Mouse (Mus musculus): ENCODE measurements at regions not wholly inside any gene's neighbourhood (a gene's known extent, or its start where the extent isn't known, plus 50 kb on each side); places are given as distances from the start of the nearest gene placed in this dataset.
A peak's percentile ranks its signal among the peaks of the same experiment; 100 is the strongest.
"Not testable (repeated sequence)": the region's sequence is repeated elsewhere in the genome, so short reads cannot be mapped to it uniquely, and the experiment has no call there.

DNA sequence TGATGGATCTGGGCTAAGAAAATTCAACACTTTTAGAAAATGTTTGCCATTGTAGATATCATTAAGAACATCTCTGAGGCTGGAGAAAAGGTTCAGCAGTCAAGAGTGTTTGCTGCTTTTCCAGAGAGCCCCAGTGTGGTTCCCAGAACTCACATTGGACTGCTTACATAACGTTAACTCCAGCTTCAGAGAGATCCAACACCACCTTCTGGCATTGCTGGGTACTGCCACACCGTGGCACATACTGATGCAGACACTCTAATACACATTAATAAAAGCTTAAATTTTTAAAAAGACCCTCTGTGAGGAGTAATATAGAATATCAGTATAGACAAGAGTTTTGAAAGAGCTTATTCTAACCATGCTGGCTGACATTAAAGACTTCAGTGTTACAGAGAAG, 313.6 kb upstream of the Zic4 start:
- no peak for ATAC-seq (ENCODE audit: low TSS enrichment)

DNA sequence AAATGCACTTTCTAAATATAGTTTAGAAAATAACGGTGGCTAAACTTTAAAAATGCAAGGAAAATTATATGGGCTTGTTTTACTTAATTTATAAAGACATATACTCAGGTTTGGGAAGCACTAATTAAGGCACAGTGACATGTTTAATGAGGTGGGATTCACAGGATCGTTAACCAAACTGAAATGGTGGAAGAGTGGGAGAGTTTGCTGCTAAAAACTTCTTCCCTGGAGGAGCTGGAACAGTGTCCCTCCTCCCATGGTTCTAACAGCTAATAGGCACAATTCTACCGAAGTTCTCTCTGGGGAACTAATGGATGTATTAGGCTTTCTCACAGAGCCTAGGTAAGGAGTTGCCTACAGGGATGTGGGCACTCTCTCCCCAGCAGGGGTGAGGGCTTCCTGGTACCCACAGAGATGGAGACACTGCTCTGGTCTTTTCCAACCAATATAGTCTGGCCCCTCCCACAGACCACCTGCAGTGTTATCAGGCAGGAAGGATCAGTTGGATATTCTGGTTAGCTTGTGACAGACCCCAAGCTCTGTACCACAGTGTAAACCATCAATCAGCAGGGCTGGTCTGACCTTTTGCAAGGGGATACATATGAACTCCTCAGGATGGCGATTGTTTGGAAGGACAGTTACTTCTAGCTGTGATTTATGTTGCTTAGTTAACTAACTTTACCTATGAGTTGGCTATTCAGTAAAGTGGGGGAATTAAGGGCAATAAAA, 309.0 kb upstream of the Zic4 start:
- no peak for ATAC-seq (ENCODE audit: low TSS enrichment)

- no peak for ATAC-seq (ENCODE audit: low TSS enrichment)
Observed at GRCm38 (mm10) chr9:91059460-91059859, 302.8 kb upstream of the Zic4 start.

GRCm38 (mm10) chr9:91069496-91069895, 292.7 kb upstream of the Zic4 start:
- ATAC-seq (ENCODE audit: low TSS enrichment), result no peak

- peak; percentile 62; the same call in 1 of the 2 replicates for ATAC-seq (ENCODE audit: low TSS enrichment)
Observed at GRCm38 (mm10) chr9:91073366-91074174, 288.6 kb upstream of the Zic4 start.

GRCm38 (mm10) chr9:91074175-91074480, 288.1 kb upstream of the Zic4 start:
- no peak for ATAC-seq (ENCODE audit: low TSS enrichment)

DNA sequence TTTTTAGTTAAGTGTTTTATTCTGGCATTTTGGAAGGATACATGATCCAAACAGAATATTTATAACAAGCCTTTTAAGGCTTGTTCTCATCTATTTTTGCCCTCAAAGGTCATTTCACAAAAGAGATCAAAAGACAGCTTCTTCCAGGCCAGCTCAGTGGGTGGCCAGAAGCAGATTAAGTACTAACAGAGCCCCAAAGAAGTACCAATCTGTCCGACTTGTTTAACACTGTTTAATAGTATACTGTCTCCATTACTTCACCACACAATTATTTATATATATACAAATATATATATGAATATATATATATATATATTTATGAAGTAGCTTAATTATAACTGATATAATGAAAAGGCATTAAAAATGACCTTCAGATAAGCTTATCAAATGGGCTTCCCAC, 284.7 kb upstream of the Zic4 start:
- ATAC-seq (ENCODE audit: low TSS enrichment), result no peak

- no peak for ATAC-seq (ENCODE audit: low TSS enrichment)
Observed at GRCm38 (mm10) chr9:91083791-91084190, 278.4 kb upstream of the Zic4 start.

DNA sequence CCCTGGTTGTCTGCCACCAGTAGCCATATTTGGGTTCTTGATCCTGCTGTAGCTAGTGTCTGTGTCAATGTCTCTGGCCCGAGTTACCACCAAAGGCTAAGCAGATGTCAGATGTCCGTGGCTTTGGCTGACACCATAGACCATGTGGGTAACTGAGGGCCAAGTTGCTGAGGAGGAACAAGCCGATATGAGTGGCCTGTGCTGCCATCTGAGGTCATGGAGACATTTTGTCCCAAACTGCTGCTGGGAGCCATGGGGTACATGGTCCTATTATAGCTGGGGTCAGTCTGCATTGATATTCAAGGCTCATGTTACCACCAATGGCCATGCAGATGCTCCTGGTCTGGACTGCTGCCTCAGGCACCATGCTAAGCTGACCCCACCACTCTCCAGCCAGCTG, 276.3 kb upstream of the Zic4 start:
- ATAC-seq (ENCODE audit: low TSS enrichment), result no peak

GRCm38 (mm10) chr9:91089348-91089747, 272.9 kb upstream of the Zic4 start:
- ATAC-seq (ENCODE audit: low TSS enrichment), result no peak

DNA sequence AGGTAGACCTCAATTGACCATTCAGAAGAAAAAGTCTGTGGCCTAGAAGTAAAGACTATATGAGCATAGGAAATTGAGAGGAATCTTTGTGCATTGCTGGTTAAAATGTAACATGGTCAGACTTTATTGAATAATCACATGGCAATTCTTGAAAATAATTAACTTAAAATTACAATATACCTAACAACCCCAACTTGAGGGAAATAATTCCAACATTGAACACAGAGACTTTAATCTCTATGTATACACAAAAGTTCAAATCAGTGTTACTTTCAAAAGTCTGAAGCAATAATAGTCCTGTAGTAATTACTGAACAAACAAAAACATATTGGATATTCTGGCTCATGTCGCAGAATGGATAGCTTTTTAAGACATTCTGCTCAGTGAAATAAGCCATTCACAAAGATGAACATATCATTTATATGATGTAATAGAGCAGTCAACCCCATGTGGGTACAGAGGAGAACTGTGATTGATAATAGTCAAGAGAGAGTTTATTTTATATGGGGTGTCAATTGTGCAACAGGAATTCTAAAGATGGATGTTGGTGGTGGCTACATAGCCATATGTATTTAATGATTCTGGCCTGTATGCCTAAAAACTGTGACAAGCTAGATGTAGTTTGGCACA, 270.7 kb upstream of the Zic4 start:
- ATAC-seq (ENCODE audit: low TSS enrichment), result no peak

DNA sequence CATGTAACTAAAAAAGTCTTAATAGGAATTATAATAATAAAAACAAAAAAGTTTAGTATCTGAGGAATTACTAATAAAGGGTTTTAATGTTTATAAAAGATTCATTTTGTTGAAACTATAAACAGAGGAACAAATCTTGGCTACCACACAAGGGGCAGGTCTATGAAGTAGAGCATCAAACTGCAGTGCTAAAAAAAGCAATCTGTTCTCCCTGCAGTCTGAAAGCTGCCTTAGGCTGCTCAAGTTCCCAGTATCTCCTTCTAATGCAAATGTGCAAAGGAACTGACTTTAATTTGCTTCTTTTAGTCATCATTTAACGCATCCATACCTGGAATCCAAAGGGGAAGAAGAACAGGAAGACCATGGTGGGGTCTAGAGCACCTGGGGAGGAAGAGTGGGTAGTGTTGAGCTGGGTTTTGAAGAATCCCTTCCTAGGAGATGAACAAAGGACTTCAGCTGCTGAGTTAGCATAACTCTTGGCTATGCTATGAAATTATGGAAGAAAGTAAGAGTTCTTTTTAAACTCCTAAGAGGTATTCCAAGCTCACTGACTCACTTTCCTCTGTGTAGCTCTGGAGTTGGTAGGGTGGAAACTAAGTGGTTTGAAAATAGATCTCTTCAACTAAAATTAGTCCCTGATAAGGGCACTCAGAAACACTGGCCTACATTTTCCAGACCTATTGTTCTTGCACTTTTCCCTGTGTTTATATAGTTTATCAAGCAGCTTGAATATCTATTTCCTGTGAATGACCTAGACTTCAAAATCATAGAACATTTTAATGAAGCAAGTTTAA, 260.4 kb upstream of the Zic4 start:
- no peak for ATAC-seq (ENCODE audit: low TSS enrichment)

DNA sequence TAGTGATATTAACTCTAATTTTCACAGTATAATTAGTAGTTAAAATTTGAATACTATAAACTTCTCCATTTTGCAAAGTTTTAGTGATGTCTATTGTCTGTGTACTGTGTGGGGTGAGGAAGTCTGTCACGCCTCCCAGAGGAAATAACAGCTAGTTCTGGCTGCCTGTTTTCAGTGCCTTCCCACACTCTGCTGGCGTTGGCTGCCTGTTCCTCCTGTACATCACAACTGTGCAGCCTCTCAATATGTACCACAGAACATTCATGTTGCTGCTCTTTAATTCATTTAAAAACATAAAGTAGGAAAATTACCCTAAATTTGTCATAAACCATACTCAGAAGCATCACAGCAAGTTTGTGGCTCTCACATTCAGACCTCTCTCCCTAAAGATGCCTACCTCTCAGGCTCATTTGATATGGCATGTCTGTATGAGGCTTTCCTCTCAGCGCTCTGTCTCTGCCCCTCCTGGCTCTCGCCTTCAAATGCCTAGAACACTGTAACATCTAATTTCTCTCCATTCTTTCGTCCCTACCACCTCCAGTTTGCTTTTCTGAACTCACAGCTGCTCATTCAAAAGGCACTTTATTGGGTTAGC, 239.7 kb upstream of the Zic4 start:
- ATAC-seq (ENCODE audit: low TSS enrichment), result peak; percentile 93

GRCm38 (mm10) chr9:91123208-91123607, 239.0 kb upstream of the Zic4 start:
- peak; percentile 47 for ATAC-seq (ENCODE audit: low TSS enrichment)

GRCm38 (mm10) chr9:91126630-91127245, 235.5 kb upstream of the Zic4 start:
- ATAC-seq (ENCODE audit: low TSS enrichment), result no peak

DNA sequence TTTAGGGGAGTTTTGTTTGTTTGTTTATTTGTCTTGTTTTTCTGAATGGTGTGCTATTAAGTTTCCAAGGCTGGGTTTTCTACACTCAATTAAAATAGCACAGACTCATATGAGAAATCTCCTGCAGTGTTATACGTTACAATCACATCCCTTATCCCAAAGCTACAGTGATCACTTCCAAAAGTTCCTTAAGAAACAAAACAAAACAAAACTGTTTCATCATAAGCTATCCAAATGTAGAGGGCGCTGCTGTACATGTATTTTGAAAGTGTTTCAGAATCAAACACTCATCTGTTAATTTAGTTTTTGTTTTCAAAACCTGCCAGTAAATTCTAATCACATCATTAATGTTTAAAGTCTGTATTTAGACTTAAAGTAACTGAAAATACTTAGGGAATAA, 233.7 kb upstream of the Zic4 start:
- not testable (repeated sequence) for ATAC-seq (ENCODE audit: low TSS enrichment)

GRCm38 (mm10) chr9:91130111-91130720, 232.0 kb upstream of the Zic4 start:
- no peak for ATAC-seq (ENCODE audit: low TSS enrichment)

GRCm38 (mm10) chr9:91131415-91132255, 230.6 kb upstream of the Zic4 start:
- ATAC-seq (ENCODE audit: low TSS enrichment), result no peak

DNA sequence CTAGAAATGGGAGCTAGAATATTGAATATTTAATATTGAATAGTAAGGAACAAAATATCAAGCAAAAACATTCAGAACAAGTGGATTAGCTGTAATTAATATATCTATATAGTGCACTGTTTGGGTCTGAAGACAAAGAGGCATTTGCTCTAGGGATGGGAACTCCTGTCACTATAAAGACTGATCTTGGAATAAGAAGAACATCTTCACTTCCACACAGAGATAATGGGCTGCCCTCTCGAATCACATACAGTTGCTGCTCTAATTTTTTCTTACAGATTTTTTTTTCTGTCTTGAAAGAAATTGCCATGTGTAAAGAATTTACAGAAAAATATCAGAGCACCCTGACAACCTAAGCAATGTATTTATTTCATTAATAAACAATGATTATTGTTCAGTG, 229.7 kb upstream of the Zic4 start:
- no peak for ATAC-seq (ENCODE audit: low TSS enrichment)

All from frontal cortex, adult (tissue).